Comparison of ENCODE assay signal across 28 mouse cellular contexts in genomic region chr5:133634481-133634880, GRCm38 (mm10).
DNase-seq lines count a peak whose midpoint lies in the region; ATAC-seq and TF ChIP-seq lines count a peak whose summit lies in the region.
"Had no signal": no experiment of that assay in that cellular context is flagged by ENCODE, and none has a peak within 500 bp of the region (broad histone marks: within the 10 kb centered on the region; RNA-seq: fewer than 3 reads in every experiment).

No protein-coding gene starts in this region.

- no peak overlapping the region for H3K27ac ChIP-seq in forebrain, embryonic 13.5 days
- no peak overlapping the region for H3K27ac ChIP-seq in forebrain, embryonic 11.5 days (ENCODE audit: low read depth, low read length)
- no peak overlapping the region for H3K27ac ChIP-seq in midbrain, postnatal 0 days (ENCODE audit: low read depth, low read length)
- H3K27ac ChIP-seq in midbrain, embryonic 15.5 days = no peak overlapping the region
- H3K27ac ChIP-seq: embryonic facial prominence, embryonic 10.5 days; embryonic facial prominence, embryonic 13.5 days; hindbrain, embryonic 13.5 days had no signal

- H3K4me1 ChIP-seq in forebrain, embryonic 13.5 days = peaks cover 13% of the 10 kb centered on the region
- H3K4me1 ChIP-seq in forebrain, embryonic 11.5 days (replicated peaks; ENCODE audit: control insufficient read depth, insufficient read depth, low read length) = no peaks in the 10 kb centered on the region
- H3K4me1 ChIP-seq in midbrain, postnatal 0 days (ENCODE audit: insufficient read depth, low read length) = no peaks in the 10 kb centered on the region
- H3K4me1 ChIP-seq in midbrain, embryonic 15.5 days = no peaks in the 10 kb centered on the region
- H3K4me1 ChIP-seq: embryonic facial prominence, embryonic 10.5 days; embryonic facial prominence, embryonic 13.5 days; hindbrain, embryonic 13.5 days had no signal

- H3K9ac ChIP-seq in forebrain, embryonic 13.5 days = no peak overlapping the region
- H3K9ac ChIP-seq in forebrain, embryonic 11.5 days (ENCODE audit: low read length) = no peak overlapping the region
- no peak overlapping the region for H3K9ac ChIP-seq in midbrain, postnatal 0 days (replicated peaks; ENCODE audit: low read length, poor library complexity, severe bottlenecking)
- no peak overlapping the region for H3K9ac ChIP-seq in midbrain, embryonic 15.5 days
- H3K9ac ChIP-seq: embryonic facial prominence, embryonic 13.5 days; hindbrain, embryonic 13.5 days had no signal

- H3K9me3 ChIP-seq in forebrain, embryonic 13.5 days (replicated peaks) = no peaks in the 10 kb centered on the region
- no peaks in the 10 kb centered on the region for H3K9me3 ChIP-seq in forebrain, embryonic 11.5 days (ENCODE audit: control insufficient read depth, low read length)
- H3K9me3 ChIP-seq in midbrain, postnatal 0 days (ENCODE audit: low read length) = no peaks in the 10 kb centered on the region
- H3K9me3 ChIP-seq in midbrain, embryonic 15.5 days = no peaks in the 10 kb centered on the region
- H3K9me3 ChIP-seq: embryonic facial prominence, embryonic 10.5 days; embryonic facial prominence, embryonic 13.5 days; hindbrain, embryonic 13.5 days had no signal

- intact Hi-C loops in left cerebral cortex, postnatal 4 days (cut with DNase I) = no loop called here

- peak; percentile 41; the same call in 1 of the 2 replicates for ATAC-seq in forebrain, embryonic 13.5 days
- no peak for ATAC-seq in forebrain, embryonic 11.5 days (replicated peaks; ENCODE audit: low FRiP score)
- no peak for ATAC-seq in midbrain, postnatal 0 days (ENCODE audit: low FRiP score)
- no peak for ATAC-seq in midbrain, embryonic 15.5 days (replicated peaks)
- ATAC-seq: forebrain, embryonic 16.5 days; hindbrain, embryonic 16.5 days; inflammation-experienced regulatory T-cells, adult 6 months; intestine, embryonic 16.5 days had no signal

- no peak overlapping the region for H3K4me2 ChIP-seq in forebrain, embryonic 13.5 days
- H3K4me2 ChIP-seq in forebrain, embryonic 11.5 days (ENCODE audit: low read depth, low read length, severe bottlenecking) = no peak overlapping the region
- no peak overlapping the region for H3K4me2 ChIP-seq in midbrain, postnatal 0 days (ENCODE audit: low read depth, low read length, poor library complexity, severe bottlenecking)
- no peak overlapping the region for H3K4me2 ChIP-seq in midbrain, embryonic 15.5 days
- H3K4me2 ChIP-seq: embryonic facial prominence, embryonic 13.5 days; heart, embryonic 11.5 days; hindbrain, embryonic 13.5 days had no signal

- H3K4me3 ChIP-seq in forebrain, embryonic 13.5 days = no peak overlapping the region
- H3K4me3 ChIP-seq in forebrain, embryonic 11.5 days (ENCODE audit: low read depth, low read length) = no peak overlapping the region
- no peak overlapping the region for H3K4me3 ChIP-seq in midbrain, postnatal 0 days (ENCODE audit: low read depth, low read length)
- H3K4me3 ChIP-seq in midbrain, embryonic 15.5 days = no peak overlapping the region
- H3K4me3 ChIP-seq: embryonic facial prominence, embryonic 10.5 days; embryonic facial prominence, embryonic 13.5 days; erythroblast, embryonic 14.5 days; hindbrain, embryonic 13.5 days had no signal

- WGBS in forebrain, embryonic 13.5 days = 21% methylated on average over 5 of the region's 5 CpGs
- 59% methylated on average over 5 of the region's 5 CpGs for WGBS in forebrain, embryonic 11.5 days
- 40% methylated on average over 5 of the region's 5 CpGs for WGBS in midbrain, postnatal 0 days
- WGBS in midbrain, embryonic 15.5 days = 51% methylated on average over 5 of the region's 5 CpGs

- H3K36me3 ChIP-seq in forebrain, embryonic 13.5 days (ENCODE audit: poor library complexity, severe bottlenecking) = no peaks in the 10 kb centered on the region
- H3K36me3 ChIP-seq in forebrain, embryonic 11.5 days (ENCODE audit: control insufficient read depth, insufficient read depth, low read length) = no peaks in the 10 kb centered on the region
- H3K36me3 ChIP-seq in midbrain, postnatal 0 days (ENCODE audit: insufficient read depth, low read length) = no peaks in the 10 kb centered on the region
- no peaks in the 10 kb centered on the region for H3K36me3 ChIP-seq in midbrain, embryonic 15.5 days (replicated peaks)
- H3K36me3 ChIP-seq: embryonic facial prominence, embryonic 10.5 days; embryonic facial prominence, embryonic 13.5 days; G1E; hindbrain, embryonic 13.5 days had no signal

- TF ChIP-seq CTCF in midbrain, postnatal 0 days (IDR thresholded peaks at IDR 0.05) = no peak

- no peaks in the 10 kb centered on the region for H3K27me3 ChIP-seq in forebrain, embryonic 13.5 days
- no peaks in the 10 kb centered on the region for H3K27me3 ChIP-seq in forebrain, embryonic 11.5 days (ENCODE audit: control insufficient read depth, insufficient read depth, low read length)
- H3K27me3 ChIP-seq in midbrain, postnatal 0 days (ENCODE audit: insufficient read depth, low read length) = no peaks in the 10 kb centered on the region
- H3K27me3 ChIP-seq in midbrain, embryonic 15.5 days (replicated peaks) = no peaks in the 10 kb centered on the region
- H3K27me3 ChIP-seq: CH12.LX; embryonic facial prominence, embryonic 13.5 days; hindbrain, embryonic 13.5 days had no signal

- DNase-seq in forebrain, embryonic 11.5 days (ENCODE audit: low spot score) = no peak
- peak; percentile 6 for DNase-seq in left cerebral cortex, postnatal 4 days
- DNase-seq in left cerebral cortex, adult 8-10 months (ENCODE audit: low spot score in 2 of 2) = no peak
- peak; percentile 49 for DNase-seq in midbrain, postnatal 0 days (ENCODE audit: low spot score)
- peak; percentile 10 for DNase-seq in brain, adult 2 months (ENCODE audit: low read depth, low spot score)
- DNase-seq in right cerebral cortex, postnatal 4 days = no peak
- DNase-seq: adrenal gland, adult 2 months; adrenal gland, postnatal 14 days; B cell, adult 2 months; cerebellum, adult 18-20 months; cerebellum, adult 9-10 months; cerebellum, postnatal 36 days; embryo, embryonic 11 days; gastrocnemius, postnatal 10 days; gastrocnemius, postnatal 36 days had no signal

Comparison
In these comparisons a context has a peak if more than half of its experiments do, and no peak if none do; other contexts are left out.
1. DNase-seq: peak in left cerebral cortex, postnatal 4 days (single experiment), midbrain, postnatal 0 days (single experiment) and brain, adult 2 months (single experiment); none in forebrain, embryonic 11.5 days (single experiment), left cerebral cortex, adult 8-10 months (0 of 2) and right cerebral cortex, postnatal 4 days (single experiment).